Mouse (Mus musculus) cerebellum, adult 9-10 months (tissue): Measurements from ENCODE around the gene Lhx9.
A peak's percentile ranks its signal among the peaks of the same experiment; 100 is the strongest.

ENCODE experiments used
- DNase-seq: peaks from one replicate; pipeline ENCODE4 v3.0.0; 2022

Gene Lhx9

GRCm38 (mm10) chr1:138839291-138839690, 9.1 kb downstream of the Lhx9 start:
- no peak for DNase-seq

GRCm38 (mm10) chr1:138837786-138838743, 10.3 kb downstream of the Lhx9 start:
- DNase-seq: no peak

DNA sequence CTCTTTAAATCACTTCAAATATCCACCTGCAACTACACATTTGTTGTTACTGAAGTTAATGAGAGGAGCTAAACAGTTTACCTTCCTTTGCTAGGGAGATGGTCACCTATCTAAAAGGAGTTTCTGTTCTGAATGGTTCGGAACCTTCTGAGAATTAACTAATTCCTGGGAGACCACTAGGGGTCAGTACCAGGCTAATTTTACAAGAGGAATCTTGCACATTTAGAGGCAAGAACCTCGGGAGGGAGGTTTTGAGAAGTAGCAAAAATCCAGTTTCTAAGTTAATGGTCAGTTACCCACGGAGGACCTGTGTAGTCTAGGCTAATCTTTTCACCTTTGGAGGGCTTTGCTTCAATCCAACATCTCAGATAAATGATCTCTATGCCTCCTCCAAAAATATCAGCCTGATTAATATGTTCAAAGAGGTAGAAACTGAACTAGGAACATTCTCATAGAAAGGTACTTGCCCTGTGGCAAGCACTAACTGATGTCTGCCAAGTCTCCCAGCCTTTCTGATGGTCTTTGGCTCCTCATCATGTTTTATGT, 12.9 kb downstream of the Lhx9 start:
- DNase-seq: peak; percentile 65

GRCm38 (mm10) chr1:138831309-138831708, 17.1 kb downstream of the Lhx9 start:
- DNase-seq: no peak

- DNase-seq: no peak
Measured at GRCm38 (mm10) chr1:138826841-138827240, 21.5 kb downstream of the Lhx9 start.

DNA sequence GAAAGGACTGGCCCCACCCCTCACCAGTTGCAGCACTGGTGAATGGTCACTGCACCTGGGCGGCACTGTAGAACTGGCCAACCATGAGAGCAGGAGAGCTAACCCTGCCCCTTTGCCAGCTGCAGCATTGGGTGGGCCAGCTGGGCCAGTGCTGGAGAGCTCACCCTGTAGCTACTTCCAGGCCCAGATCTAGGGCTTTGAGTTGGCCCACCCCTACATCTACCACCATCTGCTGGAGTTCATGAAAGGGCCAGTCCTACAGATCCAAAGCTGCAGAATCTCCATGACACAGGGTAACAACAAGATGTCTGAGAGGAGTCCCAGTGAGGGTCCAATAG, 25.4 kb downstream of the Lhx9 start:
- no peak for DNase-seq

GRCm38 (mm10) chr1:138822255-138822984, 26.0 kb downstream of the Lhx9 start:
- no peak for DNase-seq

DNA sequence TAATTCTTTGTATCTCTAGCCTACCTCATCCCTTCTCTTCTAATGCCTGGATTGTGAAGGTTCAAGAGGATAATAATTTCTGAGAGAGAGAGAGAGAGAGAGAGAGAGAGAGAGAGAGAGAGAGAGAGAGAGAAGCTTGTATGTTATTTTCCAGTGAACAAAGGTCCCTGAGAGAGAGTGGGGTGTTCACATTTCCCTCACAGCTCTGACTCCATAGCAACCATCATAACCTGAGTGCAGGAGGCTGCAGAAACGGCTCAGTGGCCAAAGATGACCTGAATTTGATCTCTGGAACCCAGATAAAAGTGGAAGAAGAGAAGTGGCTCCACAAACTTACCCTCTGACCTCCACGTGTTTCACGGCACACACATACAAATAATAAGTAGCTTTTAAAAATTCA, 46.6 kb downstream of the Lhx9 start:
- DNase-seq: no peak

- DNase-seq: no peak
Measured at GRCm38 (mm10) chr1:138801296-138801695, 47.1 kb downstream of the Lhx9 start.

GRCm38 (mm10) chr1:138799692-138800314, 48.6 kb downstream of the Lhx9 start:
- DNase-seq: no peak

DNA sequence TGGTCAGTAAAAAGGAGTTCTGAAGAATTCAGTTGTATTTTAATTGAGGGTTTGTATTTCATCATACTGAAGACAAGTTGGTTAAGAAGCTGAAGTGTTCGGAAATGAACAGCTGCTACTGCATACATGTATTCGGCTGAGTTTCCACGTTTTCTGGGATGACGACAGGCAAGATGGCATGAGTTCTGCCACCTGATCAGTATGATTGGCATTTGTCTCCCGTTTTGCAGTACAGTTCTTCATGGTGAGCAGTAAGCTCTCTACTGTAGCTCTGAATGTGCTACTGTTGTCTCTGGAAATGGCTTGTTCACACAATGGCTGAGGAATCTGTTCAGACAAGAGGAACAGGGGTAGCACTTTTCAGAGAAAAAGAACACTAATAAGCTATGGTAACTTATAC, 50.3 kb downstream of the Lhx9 start:
- DNase-seq: no peak

- DNase-seq: no peak
Measured at GRCm38 (mm10) chr1:138785856-138786255, 62.5 kb downstream of the Lhx9 start.

DNA sequence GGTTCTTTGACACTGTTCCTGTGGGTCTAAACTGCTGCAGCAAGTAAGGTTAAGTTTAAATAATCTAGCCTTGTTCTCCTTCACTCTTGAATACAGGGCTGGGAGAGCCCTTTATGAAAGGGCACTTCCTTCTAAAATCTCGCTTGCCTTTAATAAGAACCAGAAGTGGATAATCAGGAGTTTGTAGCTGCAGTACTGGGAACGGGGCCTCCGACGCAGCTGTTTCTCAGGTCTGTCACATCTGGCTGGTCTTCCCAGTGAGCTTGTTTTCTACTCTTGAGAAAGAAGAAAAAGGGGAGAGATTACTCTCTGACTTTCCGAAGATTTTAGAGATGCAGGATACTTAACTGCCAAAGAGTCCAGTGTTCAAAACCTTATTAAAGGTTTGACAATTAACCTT, 64.4 kb downstream of the Lhx9 start:
- DNase-seq: no peak
